Mouse (Mus musculus): ENCODE results near the gene Esp31.

Esp31 gene

GRCm38 (mm10) chr17:38639147-38639546 is at the start of gene Esp31:
Esp31 (plus strand) TSS chr17:38639447.
- no peak for DNase-seq

All from embryo, embryonic 11 days (tissue).